Mouse (Mus musculus) heart, embryonic 11.5 days (tissue): ENCODE results near the gene Olfr543. TPM values are rescaled to one million over a fixed set of nuclear protein-coding genes. Genes with fewer than 3 reads are reported as not detected.

Experiments
- ATAC-seq: fragments of 200-750 bp; cut with Nextera tagmentation; replicated peaks from 2 replicates; pipeline ENCODE4 v1.8.0; 2017; ENCODE audit warnings: moderate library complexity; ENCODE audit not compliant: insufficient number of reproducible peaks, low FRiP score, low TSS enrichment
- H3K27ac ChIP-seq: fragments of 300-500 bp; sonication (generic); 2 replicates; pipeline ENCODE4 v1.5.1; 2014; ENCODE audit warnings: mild to moderate bottlenecking, low read depth, low read length
- H3K27me3 ChIP-seq: fragments of 300-500 bp; sonication (generic); 2 replicates; pipeline ENCODE4 v1.6.1; 2014; ENCODE audit warnings: mild to moderate bottlenecking, low read length, mixed read lengths; ENCODE audit not compliant: control insufficient read depth, insufficient read depth
- H3K36me3 ChIP-seq: fragments of 300-500 bp; sonication (generic); 2 replicates; pipeline ENCODE4 v1.6.1; 2014; ENCODE audit warnings: mild to moderate bottlenecking, low read length, moderate library complexity, mixed read lengths; ENCODE audit not compliant: control insufficient read depth, insufficient read depth
- H3K4me1 ChIP-seq: fragments of 300-500 bp; sonication (generic); 2 replicates; pipeline ENCODE4 v1.6.1; 2014; ENCODE audit warnings: low read length; ENCODE audit not compliant: control insufficient read depth, insufficient read depth
- H3K4me2 ChIP-seq: fragments of 300-500 bp; sonication (generic); 2 replicates; pipeline ENCODE4 v1.6.1; 2014; ENCODE audit warnings: mild to moderate bottlenecking, moderate library complexity
- H3K4me3 ChIP-seq: fragments of 300-500 bp; sonication (generic); 2 replicates; pipeline ENCODE4 v1.5.1; 2014; ENCODE audit warnings: low read depth, low read length
- H3K9ac ChIP-seq: fragments of 300-500 bp; sonication (generic); 2 replicates; pipeline ENCODE4 v1.6.1; 2014; ENCODE audit warnings: mild to moderate bottlenecking, low read depth, low read length, moderate library complexity
- H3K9me3 ChIP-seq: fragments of 300-500 bp; sonication (generic); replicated peaks from 2 replicates; pipeline ENCODE4 v1.6.1; 2016; ENCODE audit warnings: low read length; ENCODE audit not compliant: control insufficient read depth
- WGBS: fragments of 180-500 bp; shearing (Covaris S2); extraction: QIAGEN DNeasy Blood & Tissue Kit; methylation state at CpG from one replicate; pipeline ENCODE4 v1.1.7; 2014; ENCODE audit not compliant: insufficient replicate concordance; 5-methylcytosine and 5-hydroxymethylcytosine counted together
- polyA plus RNA-seq: library from polyadenylated mRNA; unstranded; fragments of >200 nt; fragmentation: Nextera tagmentation; extraction: Ambion mirVana; gene quantifications from 2 replicates; pipeline ENCODE4 v1.2.1, GENCODE M21; 2014

The Olfr543 gene
- polyA plus RNA-seq, 1 experiment from 2014 or later = 1.0 TPM

- Histone ChIP-seq H3K4me3 (no peak overlapping the region), H3K27me3 (no peaks in the 10 kb centered on the region), H3K27ac (no peak overlapping the region), H3K9me3 (no peaks in the 10 kb centered on the region), H3K36me3 (no peaks in the 10 kb centered on the region), H3K9ac (no peak overlapping the region), H3K4me1 (peaks cover 4% of the 10 kb centered on the region; the same call in 1 of the 2 replicates), H3K4me2 (no peak overlapping the region)
- no peak for ATAC-seq
- 57% methylated on average over 2 of the region's 2 CpGs for WGBS
These were observed 2.2 kb upstream of the Olfr543 start for GRCm38 (mm10) chr7:102483665-102484064.

DNA sequence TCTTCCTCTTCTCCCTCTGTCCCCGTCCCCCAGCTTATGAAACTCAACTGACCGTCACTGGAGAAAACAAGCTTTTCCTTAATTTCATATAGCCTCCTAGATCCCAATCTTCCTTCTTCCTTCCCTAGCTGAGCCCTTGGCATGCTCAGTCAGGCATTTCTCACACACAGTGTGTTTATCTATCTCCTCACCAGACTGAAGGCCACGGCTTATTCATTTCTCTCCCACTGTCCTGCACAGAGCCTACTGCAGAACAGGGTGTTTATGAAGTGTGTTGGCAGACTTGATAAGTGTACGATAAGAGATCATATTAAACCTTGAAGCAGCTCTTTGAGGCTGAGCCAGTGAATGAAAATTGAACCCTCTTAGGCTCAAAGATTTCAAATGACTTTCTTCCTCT, 658 bp downstream of the Olfr543 start:
- no peak for ATAC-seq
- WGBS = 67% methylated on average over 4 of the region's 4 CpGs
- H3K9me3 ChIP-seq = no peaks in the 10 kb centered on the region
- no peaks in the 10 kb centered on the region for H3K36me3 ChIP-seq
- 0 out of 2 replicates have a peak, but pooled peaks cover 2% of the 10 kb centered on the region for H3K4me1 ChIP-seq
- no peak overlapping the region for H3K4me3 ChIP-seq
- no peak overlapping the region for H3K9ac ChIP-seq
- H3K4me2 ChIP-seq = no peak overlapping the region
- no peak overlapping the region for H3K27ac ChIP-seq
- no peaks in the 10 kb centered on the region for H3K27me3 ChIP-seq

GRCm38 (mm10) chr7:102479368-102480078, 2.0 kb downstream of the Olfr543 start:
- no peaks in the 10 kb centered on the region for H3K9me3 ChIP-seq
- H3K4me1 ChIP-seq = 0 out of 2 replicates have a peak, but pooled peaks cover 2% of the 10 kb centered on the region
- H3K36me3 ChIP-seq = no peaks in the 10 kb centered on the region
- H3K9ac ChIP-seq = no peak overlapping the region
- H3K4me3 ChIP-seq = no peak overlapping the region
- ATAC-seq = no peak
- 53% methylated on average over 5 of the region's 5 CpGs for WGBS
- H3K4me2 ChIP-seq = no peak overlapping the region
- no peaks in the 10 kb centered on the region for H3K27me3 ChIP-seq
- H3K27ac ChIP-seq = no peak overlapping the region

- Histone ChIP-seq H3K27me3 (no peaks in the 10 kb centered on the region), H3K27ac (no peak overlapping the region), H3K9me3 (no peaks in the 10 kb centered on the region), H3K4me2 (no peak overlapping the region), H3K4me1 (0 out of 2 replicates have a peak, but pooled peaks cover 2% of the 10 kb centered on the region), H3K4me3 (no peak overlapping the region), H3K9ac (no peak overlapping the region), H3K36me3 (no peaks in the 10 kb centered on the region)
- 90% methylated on average over 3 of the region's 3 CpGs for WGBS
- no peak for ATAC-seq
These were observed 2.6 kb downstream of the Olfr543 start for GRCm38 (mm10) chr7:102478926-102479325.

- ATAC-seq = no peak
- Histone ChIP-seq H3K9ac (no peak overlapping the region), H3K27me3 (no peaks in the 10 kb centered on the region), H3K36me3 (no peaks in the 10 kb centered on the region), H3K4me3 (no peak overlapping the region), H3K27ac (no peak overlapping the region), H3K4me2 (no peak overlapping the region), H3K9me3 (no peaks in the 10 kb centered on the region), H3K4me1 (0 out of 2 replicates have a peak, but pooled peaks cover 2% of the 10 kb centered on the region)
- 75% methylated on average over 4 of the region's 4 CpGs for WGBS
These were observed 3.1 kb downstream of the Olfr543 start for GRCm38 (mm10) chr7:102478425-102478824.

DNA sequence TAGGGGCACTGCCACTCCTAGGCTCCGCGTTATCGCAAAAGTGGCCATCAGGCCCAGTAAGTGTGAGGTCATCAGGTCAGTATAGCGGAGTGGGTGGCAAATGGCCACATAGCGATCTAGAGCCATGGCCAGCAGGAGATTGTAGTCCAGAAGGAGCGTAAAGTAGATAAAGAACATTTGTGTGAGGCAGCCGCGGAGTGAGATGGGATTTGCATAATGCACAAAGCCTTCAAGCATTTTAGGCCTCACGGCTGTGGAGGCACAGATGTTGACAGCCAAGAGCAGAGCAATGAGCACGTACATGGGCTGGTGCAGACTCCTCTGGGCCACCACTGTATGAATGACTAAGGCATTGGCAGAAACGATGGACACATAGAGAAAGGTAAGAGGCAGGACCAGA, 4.1 kb downstream of the Olfr543 start:
- Histone ChIP-seq H3K4me3 (no peak overlapping the region), H3K36me3 (no peaks in the 10 kb centered on the region), H3K4me1 (0 out of 2 replicates have a peak, but pooled peaks cover 2% of the 10 kb centered on the region), H3K27ac (no peak overlapping the region), H3K9me3 (no peaks in the 10 kb centered on the region), H3K4me2 (no peak overlapping the region), H3K9ac (no peak overlapping the region), H3K27me3 (no peaks in the 10 kb centered on the region)
- no peak for ATAC-seq
- 64% methylated on average over 11 of the region's 11 CpGs for WGBS

- H3K4me3 ChIP-seq = no peak overlapping the region
- no peak overlapping the region for H3K9ac ChIP-seq
- WGBS = 92% methylated on average over 5 of the region's 5 CpGs
- no peaks in the 10 kb centered on the region for H3K27me3 ChIP-seq
- H3K4me1 ChIP-seq = 0 out of 2 replicates have a peak, but pooled peaks cover 2% of the 10 kb centered on the region
- H3K27ac ChIP-seq = no peak overlapping the region
- no peak overlapping the region for H3K4me2 ChIP-seq
- ATAC-seq = no peak
- no peaks in the 10 kb centered on the region for H3K36me3 ChIP-seq
- H3K9me3 ChIP-seq = no peaks in the 10 kb centered on the region
These were observed 4.9 kb downstream of the Olfr543 start for GRCm38 (mm10) chr7:102476601-102477000.

DNA sequence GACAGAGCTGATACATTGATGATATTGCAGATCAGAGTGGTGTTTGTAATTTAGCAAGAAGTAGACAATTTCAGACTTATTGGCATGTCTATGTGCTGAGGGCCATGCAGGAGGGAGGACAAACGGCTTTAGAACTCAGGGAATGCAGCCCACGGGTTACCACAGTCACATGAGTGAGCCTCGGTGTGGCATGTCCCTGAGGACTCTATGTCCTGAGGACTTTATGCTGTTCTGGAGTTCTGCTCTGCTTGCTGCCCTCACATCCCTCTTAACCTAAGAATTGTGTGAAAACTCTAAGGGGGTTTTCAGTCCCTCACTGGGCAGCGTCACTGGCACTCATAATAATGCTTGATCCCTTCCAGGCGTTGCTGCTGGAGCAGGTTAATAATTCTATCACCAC, 8.8 kb downstream of the Olfr543 start:
- H3K9me3 ChIP-seq = no peaks in the 10 kb centered on the region
- H3K4me1 ChIP-seq = no peaks in the 10 kb centered on the region
- WGBS = 55% methylated on average over 5 of the region's 5 CpGs
- ATAC-seq = no peak
- H3K27me3 ChIP-seq = no peaks in the 10 kb centered on the region
- H3K9ac ChIP-seq = no peak overlapping the region
- H3K4me2 ChIP-seq = no peak overlapping the region
- no peak overlapping the region for H3K4me3 ChIP-seq
- no peak overlapping the region for H3K27ac ChIP-seq
- H3K36me3 ChIP-seq = peaks cover 7% of the 10 kb centered on the region

DNA sequence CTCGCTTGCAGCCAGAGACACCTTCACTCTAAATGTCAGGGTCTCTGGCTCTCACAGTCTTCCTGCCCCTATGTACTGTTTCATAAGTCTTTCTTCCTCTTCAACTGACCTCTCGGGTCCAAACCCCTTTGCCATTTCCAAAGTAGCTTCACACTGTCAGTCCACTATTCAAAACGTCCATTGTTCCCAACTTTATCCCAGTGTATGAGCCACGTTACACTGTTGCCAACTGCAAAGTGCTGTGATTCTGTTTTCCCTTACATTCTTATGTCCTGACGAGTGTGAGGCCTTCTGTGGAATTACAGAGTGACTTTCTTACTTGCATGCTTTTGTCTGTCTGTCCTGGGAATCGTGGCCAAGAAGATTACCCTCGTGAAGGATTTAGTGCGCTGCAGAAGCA, 13.9 kb downstream of the Olfr543 start:
- no peak overlapping the region for H3K9ac ChIP-seq
- H3K4me3 ChIP-seq = no peak overlapping the region
- H3K27ac ChIP-seq = no peak overlapping the region
- ATAC-seq = no peak
- WGBS = 88% methylated on average over 8 of the region's 8 CpGs
- H3K4me1 ChIP-seq = no peaks in the 10 kb centered on the region
- no peak overlapping the region for H3K4me2 ChIP-seq
- no peaks in the 10 kb centered on the region for H3K9me3 ChIP-seq
- no peaks in the 10 kb centered on the region for H3K27me3 ChIP-seq
- H3K36me3 ChIP-seq = peaks cover 46% of the 10 kb centered on the region
